Mouse (Mus musculus) layer of hippocampus, postnatal 14 days (tissue): ENCODE results near the gene Pcyt1a. TPM values are rescaled to one million over a fixed set of nuclear protein-coding genes. Genes with fewer than 3 reads are reported as not detected.
A peak's percentile ranks its signal among the peaks of the same experiment; 100 is the strongest.
"Not testable (repeated sequence)": the region's sequence is repeated elsewhere in the genome, so short reads cannot be mapped to it uniquely, and the experiment has no call there.

Experiments used
- DNase-seq, 2 experiments: peaks; one replicate each; pipeline ENCODE4 v3.0.0; 2021 to 2022; ENCODE audit warnings: low spot score in 2 of 2, mixed read lengths in 1 of 2
- total RNA-seq, 2 experiments: library from RNA; stranded (reverse); gene quantifications; 2 replicates each; pipeline ENCODE4 v1.2.3; 2021

Pcyt1a gene
- total RNA-seq, 2 experiments from 2014 or later = 43.6 to 46.5 TPM

GRCm38 (mm10) chr16:32469404-32470105 lies 38.8 kb downstream of the Pcyt1a start:
- DNase-seq = no peak

GRCm38 (mm10) chr16:32472276-32473015 lies 41.7 kb downstream of the Pcyt1a start:
- no peak for DNase-seq

GRCm38 (mm10) chr16:32477315-32477714 lies 46.6 kb downstream of the Pcyt1a start:
- DNase-seq = no peak

- no peak for DNase-seq
These were observed 48.7 kb downstream of the Pcyt1a start for GRCm38 (mm10) chr16:32479415-32479814.

- DNase-seq = no peak
These were observed 53.7 kb downstream of the Pcyt1a start for GRCm38 (mm10) chr16:32484431-32484871.

- DNase-seq = no peak
These were observed 54.5 kb downstream of the Pcyt1a start for GRCm38 (mm10) chr16:32485209-32485608.

GRCm38 (mm10) chr16:32486046-32486445 lies 55.3 kb downstream of the Pcyt1a start:
- no peak for DNase-seq

- no peak for DNase-seq
These were observed 56.8 kb downstream of the Pcyt1a start, which contains the start of gene Slc51a for GRCm38 (mm10) chr16:32487234-32488111. TSS of gene Slc51a (minus strand) at chr16:32487879.

- no peak for DNase-seq
These were observed 58.2 kb downstream of the Pcyt1a start for GRCm38 (mm10) chr16:32488939-32489338.

GRCm38 (mm10) chr16:32494371-32494770 lies 63.6 kb downstream of the Pcyt1a start:
- DNase-seq = not testable (repeated sequence)

GRCm38 (mm10) chr16:32495965-32496364 lies 65.2 kb downstream of the Pcyt1a start, which contains the start of gene Zdhhc19:
TSS of gene Zdhhc19 (plus strand) at chr16:32496265.
- DNase-seq = no peak

- no peak for DNase-seq
These were observed 68.3 kb downstream of the Pcyt1a start for GRCm38 (mm10) chr16:32498996-32499395.

- peak; percentile 85 to 86 for DNase-seq
These were observed 68.8 kb downstream of the Pcyt1a start for GRCm38 (mm10) chr16:32499430-32500037.

GRCm38 (mm10) chr16:32501459-32501858 lies 70.7 kb downstream of the Pcyt1a start:
- DNase-seq = no peak

- no peak for DNase-seq
These were observed 72.1 kb downstream of the Pcyt1a start for GRCm38 (mm10) chr16:32502621-32503335.

- DNase-seq = no peak
These were observed 72.9 kb downstream of the Pcyt1a start for GRCm38 (mm10) chr16:32503633-32504032.

GRCm38 (mm10) chr16:32506298-32506697 lies 75.6 kb downstream of the Pcyt1a start:
- DNase-seq = no peak

- no peak for DNase-seq
These were observed 76.1 kb downstream of the Pcyt1a start for GRCm38 (mm10) chr16:32506868-32507267.

- peak; percentile 39 to 58 for DNase-seq
These were observed 76.7 kb downstream of the Pcyt1a start for GRCm38 (mm10) chr16:32507407-32507806.

- no peak for DNase-seq
These were observed 77.3 kb downstream of the Pcyt1a start for GRCm38 (mm10) chr16:32508035-32508434.
